Mouse (Mus musculus) neural tube, embryonic 11.5 days (tissue): ENCODE data around the gene Ighmbp2. TPM values are rescaled to one million over a fixed set of nuclear protein-coding genes. Genes with fewer than 3 reads are reported as not detected.

Experiments
- ATAC-seq: fragments of 200-750 bp; cut with Nextera tagmentation; 2 replicates; pipeline ENCODE4 v1.8.0; 2017; ENCODE audit warnings: moderate number of reproducible peaks, mild to moderate bottlenecking, moderate TSS enrichment, moderate library complexity; ENCODE audit not compliant: insufficient read depth, low FRiP score, low TSS enrichment
- DNase-seq: peaks from one replicate; pipeline ENCODE4 v3.0.0-alpha.2; 2015; ENCODE audit warnings: low spot score
- H3K27ac ChIP-seq: fragments of 300-500 bp; sonication (generic); 2 replicates; pipeline ENCODE4 v1.5.1; 2014; ENCODE audit warnings: low read depth, mild to moderate bottlenecking, low read length
- H3K27me3 ChIP-seq: fragments of 300-500 bp; sonication (generic); 2 replicates; pipeline ENCODE4 v1.6.1; 2014; ENCODE audit warnings: mild to moderate bottlenecking, low read length, mixed read lengths; ENCODE audit not compliant: control insufficient read depth, insufficient read depth
- H3K36me3 ChIP-seq: fragments of 300-500 bp; sonication (generic); 2 replicates; pipeline ENCODE4 v1.6.1; 2014; ENCODE audit warnings: mild to moderate bottlenecking, low read length, moderate library complexity, mixed read lengths; ENCODE audit not compliant: control insufficient read depth, insufficient read depth
- H3K4me1 ChIP-seq: fragments of 300-500 bp; sonication (generic); 2 replicates; pipeline ENCODE4 v1.6.1; 2014; ENCODE audit warnings: low read length, mixed read lengths; ENCODE audit not compliant: control insufficient read depth, insufficient read depth
- H3K4me2 ChIP-seq: fragments of 300-500 bp; sonication (generic); 2 replicates; pipeline ENCODE4 v1.6.1; 2014; ENCODE audit warnings: low read depth, mild to moderate bottlenecking, moderate library complexity
- H3K4me3 ChIP-seq: fragments of 300-500 bp; sonication (generic); 2 replicates; pipeline ENCODE4 v1.5.1; 2014; ENCODE audit warnings: low read depth, low read length
- H3K9ac ChIP-seq: fragments of 300-500 bp; sonication (generic); 2 replicates; pipeline ENCODE4 v1.6.1; 2014; ENCODE audit warnings: mild to moderate bottlenecking, low read length
- H3K9me3 ChIP-seq: fragments of 300-500 bp; sonication (generic); 2 replicates; pipeline ENCODE4 v1.6.1; 2016; ENCODE audit warnings: low read length; ENCODE audit not compliant: control insufficient read depth
- WGBS: fragments of 180-500 bp; shearing (Covaris S2); extraction: QIAGEN DNeasy Blood & Tissue Kit; methylation state at CpG from one replicate; pipeline ENCODE4 v1.1.7; 2014; 5-methylcytosine and 5-hydroxymethylcytosine counted together
- polyA plus RNA-seq: library from polyadenylated mRNA; unstranded; fragments of >200 nt; fragmentation: Nextera tagmentation; extraction: Ambion mirVana; gene quantifications from 2 replicates; pipeline ENCODE4 v1.2.1, GENCODE M21; 2014

Gene Ighmbp2
- polyA plus RNA-seq, 1 experiment from 2014 or later = 8.0 TPM

GRCm38 (mm10) chr19:3322261-3322969 is 39.6 kb upstream of the Ighmbp2 start, which contains the start of gene Cpt1a:
Gene Cpt1a (plus strand): TSS chr19:3322334.
- H3K27ac ChIP-seq = no peak within 1 kb of the TSS
- DNase-seq = peak; percentile 29
- H3K27me3 ChIP-seq = peaks cover 25% of the 10 kb centered on the region
- peak within 1 kb of the TSS; percentile 33; the same call in 1 of the 2 replicates for H3K9ac ChIP-seq
- peaks cover 8% of the 10 kb centered on the region; the same call in 1 of the 2 replicates for H3K4me1 ChIP-seq
- H3K36me3 ChIP-seq = no peaks in the 10 kb centered on the region
- 4% methylated on average over 26 of the region's 26 CpGs for WGBS
- peak within 1 kb of the TSS; percentile 78 for H3K4me2 ChIP-seq
- H3K9me3 ChIP-seq = no peaks in the 10 kb centered on the region
- H3K4me3 ChIP-seq = peak within 1 kb of the TSS; percentile 34
- ATAC-seq = no peak

- no peak overlapping the region for H3K9ac ChIP-seq
- H3K27me3 ChIP-seq = peaks cover 25% of the 10 kb centered on the region
- H3K4me1 ChIP-seq = peaks cover 8% of the 10 kb centered on the region; the same call in 1 of the 2 replicates
- no peak overlapping the region for H3K4me3 ChIP-seq
- H3K27ac ChIP-seq = no peak overlapping the region
- DNase-seq (no peak), ATAC-seq (no peak)
- H3K4me2 ChIP-seq = no peak overlapping the region
- H3K36me3 ChIP-seq = no peaks in the 10 kb centered on the region
- WGBS = 4% methylated on average over 11 of the region's 11 CpGs
- H3K9me3 ChIP-seq = no peaks in the 10 kb centered on the region
These were observed 38.8 kb upstream of the Ighmbp2 start for GRCm38 (mm10) chr19:3321617-3322016.

GRCm38 (mm10) chr19:3320801-3321200 is 38.0 kb upstream of the Ighmbp2 start:
- no peak overlapping the region for H3K9ac ChIP-seq
- DNase-seq = no peak
- no peaks in the 10 kb centered on the region for H3K9me3 ChIP-seq
- peaks cover 8% of the 10 kb centered on the region; the same call in 1 of the 2 replicates for H3K4me1 ChIP-seq
- no peaks in the 10 kb centered on the region for H3K36me3 ChIP-seq
- H3K4me3 ChIP-seq = no peak overlapping the region
- H3K27me3 ChIP-seq = peaks cover 25% of the 10 kb centered on the region
- no peak overlapping the region for H3K4me2 ChIP-seq
- no peak for ATAC-seq
- WGBS = 79% methylated on average over 3 of the region's 3 CpGs
- H3K27ac ChIP-seq = no peak overlapping the region

- H3K9ac ChIP-seq = no peak overlapping the region
- peaks cover 25% of the 10 kb centered on the region for H3K27me3 ChIP-seq
- H3K36me3 ChIP-seq = no peaks in the 10 kb centered on the region
- H3K4me3 ChIP-seq = no peak overlapping the region
- WGBS = 81% methylated on average over 7 of the region's 7 CpGs
- no peak overlapping the region for H3K27ac ChIP-seq
- H3K4me1 ChIP-seq = peaks cover 8% of the 10 kb centered on the region; the same call in 1 of the 2 replicates
- ATAC-seq (no peak), DNase-seq (no peak)
- H3K4me2 ChIP-seq = no peak overlapping the region
- H3K9me3 ChIP-seq = no peaks in the 10 kb centered on the region
These were observed 37.3 kb upstream of the Ighmbp2 start for GRCm38 (mm10) chr19:3320086-3320485.

GRCm38 (mm10) chr19:3319341-3319740 is 36.5 kb upstream of the Ighmbp2 start:
- H3K4me3 ChIP-seq = no peak overlapping the region
- H3K27me3 ChIP-seq = peaks cover 24% of the 10 kb centered on the region
- no peak overlapping the region for H3K4me2 ChIP-seq
- no peaks in the 10 kb centered on the region for H3K36me3 ChIP-seq
- H3K9me3 ChIP-seq = no peaks in the 10 kb centered on the region
- no peak for ATAC-seq
- H3K27ac ChIP-seq = no peak overlapping the region
- no peak overlapping the region for H3K9ac ChIP-seq
- 79% methylated on average over 2 of the region's 2 CpGs for WGBS
- no peak for DNase-seq
- peaks cover 8% of the 10 kb centered on the region; the same call in 1 of the 2 replicates for H3K4me1 ChIP-seq

GRCm38 (mm10) chr19:3307175-3307949 is 24.5 kb upstream of the Ighmbp2 start:
- no peaks in the 10 kb centered on the region for H3K9me3 ChIP-seq
- H3K27me3 ChIP-seq = no peaks in the 10 kb centered on the region
- H3K4me2 ChIP-seq = no peak overlapping the region
- 67% methylated on average over 16 of the region's 16 CpGs for WGBS
- no peak overlapping the region for H3K27ac ChIP-seq
- no peak for DNase-seq
- H3K4me1 ChIP-seq = no peaks in the 10 kb centered on the region
- no peaks in the 10 kb centered on the region for H3K36me3 ChIP-seq
- no peak for ATAC-seq
- H3K4me3 ChIP-seq = no peak overlapping the region
- 0 out of 2 replicates have a peak overlapping the region, but pooled peaks have one; percentile 3 for H3K9ac ChIP-seq

GRCm38 (mm10) chr19:3304017-3304416 is 21.2 kb upstream of the Ighmbp2 start:
- ATAC-seq = no peak
- H3K4me2 ChIP-seq = no peak overlapping the region

GRCm38 (mm10) chr19:3297775-3298174 is 15.0 kb upstream of the Ighmbp2 start:
- Histone ChIP-seq H3K36me3 (no peaks in the 10 kb centered on the region), H3K27me3 (no peaks in the 10 kb centered on the region), H3K4me3 (no peak overlapping the region), H3K27ac (no peak overlapping the region), H3K4me2 (no peak overlapping the region), H3K4me1 (no peaks in the 10 kb centered on the region), H3K9ac (no peak overlapping the region), H3K9me3 (no peaks in the 10 kb centered on the region)
- ATAC-seq (no peak), DNase-seq (no peak)
- WGBS = 90% methylated on average over 7 of the region's 7 CpGs

More at GRCm38 (mm10) chr19:3304017-3304416, 21.2 kb upstream of the Ighmbp2 start:
- no peak overlapping the region for H3K9ac ChIP-seq
- H3K4me1 ChIP-seq = no peaks in the 10 kb centered on the region
- no peak for DNase-seq
- H3K4me3 ChIP-seq = no peak overlapping the region
- no peak overlapping the region for H3K27ac ChIP-seq
- no peaks in the 10 kb centered on the region for H3K27me3 ChIP-seq
- no peaks in the 10 kb centered on the region for H3K36me3 ChIP-seq
- no peaks in the 10 kb centered on the region for H3K9me3 ChIP-seq
- WGBS = 79% methylated on average over 4 of the region's 4 CpGs
